Mouse (Mus musculus): Measurements from ENCODE around the gene Sun1. TPM values are rescaled to one million over a fixed set of nuclear protein-coding genes. Genes with fewer than 3 reads are reported as not detected.

Sun1 gene
- polyA plus RNA-seq, 1 experiment from 2014 or later = 42.1 TPM

- Histone ChIP-seq H3K4me3 (replicated peaks) (no peak overlapping the region), H3K27me3 (replicated peaks) (no peaks in the 10 kb centered on the region), H3K4me2 (no peak overlapping the region), H3K9ac (replicated peaks) (no peak overlapping the region), H3K36me3 (peaks cover 68% of the 10 kb centered on the region), H3K4me1 (peaks cover 10% of the 10 kb centered on the region), H3K9me3 (replicated peaks) (no peaks in the 10 kb centered on the region), H3K27ac (replicated peaks) (no peak overlapping the region)
- ATAC-seq (ENCODE audit: low FRiP score) = no peak
- WGBS = 93% methylated on average over 4 of the region's 4 CpGs
These were observed 15.5 kb upstream of the Sun1 start for GRCm38 (mm10) chr5:139184897-139185296.

GRCm38 (mm10) chr5:139189726-139190125, 10.7 kb upstream of the Sun1 start:
- Histone ChIP-seq H3K27me3 (replicated peaks) (no peaks in the 10 kb centered on the region), H3K36me3 (peaks cover 30% of the 10 kb centered on the region), H3K9ac (replicated peaks) (no peak overlapping the region), H3K4me3 (replicated peaks) (no peak overlapping the region), H3K4me1 (peaks cover 10% of the 10 kb centered on the region), H3K9me3 (replicated peaks) (no peaks in the 10 kb centered on the region), H3K4me2 (no peak overlapping the region), H3K27ac (replicated peaks) (no peak overlapping the region)
- 95% methylated on average over 5 of the region's 5 CpGs for WGBS
- no peak for ATAC-seq (ENCODE audit: low FRiP score)

GRCm38 (mm10) chr5:139190958-139191357, 9.5 kb upstream of the Sun1 start:
- no peak for ATAC-seq (ENCODE audit: low FRiP score)
- Histone ChIP-seq H3K9me3 (replicated peaks) (no peaks in the 10 kb centered on the region), H3K9ac (replicated peaks) (no peak overlapping the region), H3K27ac (replicated peaks) (no peak overlapping the region), H3K4me3 (replicated peaks) (no peak overlapping the region), H3K4me1 (peaks cover 2% of the 10 kb centered on the region; the same call in 1 of the 2 replicates), H3K4me2 (no peak overlapping the region), H3K27me3 (replicated peaks) (no peaks in the 10 kb centered on the region), H3K36me3 (peaks cover 19% of the 10 kb centered on the region)
- WGBS = 78% methylated on average over 5 of the region's 5 CpGs

GRCm38 (mm10) chr5:139198779-139199178, 1.7 kb upstream of the Sun1 start:
- Histone ChIP-seq H3K9ac (replicated peaks) (no peak overlapping the region), H3K27ac (replicated peaks) (no peak overlapping the region), H3K4me2 (no peak overlapping the region), H3K36me3 (no peaks in the 10 kb centered on the region), H3K9me3 (replicated peaks) (no peaks in the 10 kb centered on the region), H3K4me1 (peaks cover 22% of the 10 kb centered on the region), H3K27me3 (replicated peaks) (no peaks in the 10 kb centered on the region), H3K4me3 (replicated peaks) (no peak overlapping the region)
- 84% methylated on average over 3 of the region's 3 CpGs for WGBS
- no peak for ATAC-seq (ENCODE audit: low FRiP score)

- Histone ChIP-seq H3K4me2 (peak overlapping the region; percentile 82), H3K9ac (replicated peaks) (peak overlapping the region; percentile 69), H3K4me3 (replicated peaks) (peak overlapping the region; percentile 88), H3K36me3 (no peaks in the 10 kb centered on the region), H3K27ac (replicated peaks) (peak overlapping the region; percentile 88), H3K4me1 (peaks cover 26% of the 10 kb centered on the region), H3K9me3 (replicated peaks) (no peaks in the 10 kb centered on the region), H3K27me3 (replicated peaks) (no peaks in the 10 kb centered on the region)
- no peak for ATAC-seq (ENCODE audit: low FRiP score)
- 28% methylated on average over 2 of the region's 2 CpGs for WGBS
These were observed 822 bp upstream of the Sun1 start for GRCm38 (mm10) chr5:139199636-139199994.

GRCm38 (mm10) chr5:139200770-139201569, 533 bp downstream of the Sun1 start:
- no peaks in the 10 kb centered on the region for H3K9me3 ChIP-seq (replicated peaks)
- peak; percentile 69 for ATAC-seq (ENCODE audit: low FRiP score)
- peak overlapping the region; percentile 82 for H3K4me2 ChIP-seq
- H3K27me3 ChIP-seq (replicated peaks) = no peaks in the 10 kb centered on the region
- H3K36me3 ChIP-seq = no peaks in the 10 kb centered on the region
- H3K4me3 ChIP-seq (replicated peaks) = peak overlapping the region; percentile 88
- H3K27ac ChIP-seq (replicated peaks) = peak overlapping the region; percentile 88
- WGBS = under 1% methylated on average over 57 of the region's 57 CpGs
- peaks cover 31% of the 10 kb centered on the region for H3K4me1 ChIP-seq
- H3K9ac ChIP-seq (replicated peaks) = peak overlapping the region; percentile 77

- peak overlapping the region; percentile 82 for H3K4me2 ChIP-seq
- no peak for ATAC-seq (ENCODE audit: low FRiP score)
- H3K9me3 ChIP-seq (replicated peaks) = no peaks in the 10 kb centered on the region
- 68% methylated on average over 11 of the region's 11 CpGs for WGBS
- no peak overlapping the region; the same call in 1 of the 2 replicates for H3K9ac ChIP-seq (replicated peaks)
- no peaks in the 10 kb centered on the region for H3K36me3 ChIP-seq
- H3K27me3 ChIP-seq (replicated peaks) = no peaks in the 10 kb centered on the region
- H3K27ac ChIP-seq (replicated peaks) = no peak overlapping the region
- peaks cover 39% of the 10 kb centered on the region for H3K4me1 ChIP-seq
- peak overlapping the region; percentile 88 for H3K4me3 ChIP-seq (replicated peaks)
These were observed 1.7 kb downstream of the Sun1 start for GRCm38 (mm10) chr5:139202127-139202526.

GRCm38 (mm10) chr5:139203312-139203711, 2.9 kb downstream of the Sun1 start:
- Histone ChIP-seq H3K27ac (replicated peaks) (no peak overlapping the region), H3K9me3 (replicated peaks) (no peaks in the 10 kb centered on the region), H3K9ac (replicated peaks) (no peak overlapping the region), H3K36me3 (no peaks in the 10 kb centered on the region), H3K27me3 (replicated peaks) (no peaks in the 10 kb centered on the region), H3K4me1 (peaks cover 47% of the 10 kb centered on the region), H3K4me2 (no peak overlapping the region), H3K4me3 (replicated peaks) (no peak overlapping the region)
- 91% methylated on average over 5 of the region's 5 CpGs for WGBS
- no peak for ATAC-seq (ENCODE audit: low FRiP score)

GRCm38 (mm10) chr5:139206081-139206480, 5.6 kb downstream of the Sun1 start:
- H3K4me2 ChIP-seq = no peak overlapping the region
- peaks cover 40% of the 10 kb centered on the region for H3K4me1 ChIP-seq
- H3K27me3 ChIP-seq (replicated peaks) = no peaks in the 10 kb centered on the region

GRCm38 (mm10) chr5:139206525-139206924, 6.1 kb downstream of the Sun1 start:
- H3K27me3 ChIP-seq (replicated peaks) = no peaks in the 10 kb centered on the region
- H3K36me3 ChIP-seq = peaks cover 10% of the 10 kb centered on the region
- no peak overlapping the region for H3K9ac ChIP-seq (replicated peaks)
- 69% methylated on average over 7 of the region's 7 CpGs for WGBS
- no peak overlapping the region for H3K4me2 ChIP-seq
- ATAC-seq (ENCODE audit: low FRiP score) = no peak
- H3K9me3 ChIP-seq (replicated peaks) = no peaks in the 10 kb centered on the region
- peaks cover 36% of the 10 kb centered on the region for H3K4me1 ChIP-seq
- H3K4me3 ChIP-seq (replicated peaks) = no peak overlapping the region
- no peak overlapping the region for H3K27ac ChIP-seq (replicated peaks)

More at GRCm38 (mm10) chr5:139206081-139206480, 5.6 kb downstream of the Sun1 start:
- 67% methylated on average over 4 of the region's 4 CpGs for WGBS
- H3K9ac ChIP-seq (replicated peaks) = no peak overlapping the region
- H3K9me3 ChIP-seq (replicated peaks) = no peaks in the 10 kb centered on the region
- no peak overlapping the region for H3K27ac ChIP-seq (replicated peaks)
- H3K36me3 ChIP-seq = peaks cover 10% of the 10 kb centered on the region
- no peak for ATAC-seq (ENCODE audit: low FRiP score)
- H3K4me3 ChIP-seq (replicated peaks) = no peak overlapping the region

GRCm38 (mm10) chr5:139208183-139208582, 7.7 kb downstream of the Sun1 start:
- H3K4me2 ChIP-seq = no peak overlapping the region
- peaks cover 25% of the 10 kb centered on the region for H3K4me1 ChIP-seq
- H3K9ac ChIP-seq (replicated peaks) = no peak overlapping the region
- H3K9me3 ChIP-seq (replicated peaks) = no peaks in the 10 kb centered on the region
- no peaks in the 10 kb centered on the region for H3K27me3 ChIP-seq (replicated peaks)
- ATAC-seq (ENCODE audit: low FRiP score) = no peak
- peaks cover 10% of the 10 kb centered on the region for H3K36me3 ChIP-seq
- no peak overlapping the region for H3K4me3 ChIP-seq (replicated peaks)
- H3K27ac ChIP-seq (replicated peaks) = no peak overlapping the region

- no peak overlapping the region for H3K27ac ChIP-seq (replicated peaks)
- 90% methylated on average over 10 of the region's 10 CpGs for WGBS
- no peaks in the 10 kb centered on the region for H3K27me3 ChIP-seq (replicated peaks)
- H3K4me3 ChIP-seq (replicated peaks) = no peak overlapping the region
- H3K4me1 ChIP-seq = peaks cover 25% of the 10 kb centered on the region
- peaks cover 10% of the 10 kb centered on the region for H3K36me3 ChIP-seq
- no peak overlapping the region for H3K4me2 ChIP-seq
- no peak for ATAC-seq (ENCODE audit: low FRiP score)
- no peak overlapping the region for H3K9ac ChIP-seq (replicated peaks)
- no peaks in the 10 kb centered on the region for H3K9me3 ChIP-seq (replicated peaks)
These were observed 8.6 kb downstream of the Sun1 start for GRCm38 (mm10) chr5:139208871-139209684.

All from neural tube, embryonic 15.5 days (tissue).